Mouse (Mus musculus) limb, embryonic 14.5 days (tissue): ENCODE measurements around the gene Mfap1a. TPM values are rescaled to one million over a fixed set of nuclear protein-coding genes. Genes with fewer than 3 reads are reported as not detected.
"Not testable (repeated sequence)": the region's sequence is repeated elsewhere in the genome, so short reads cannot be mapped to it uniquely, and the experiment has no call there.

ENCODE experiments used
- ATAC-seq: fragments of 200-750 bp; cut with Nextera tagmentation; 2 replicates; pipeline ENCODE4 v1.8.0; 2017; ENCODE audit warnings: low read depth, moderate number of reproducible peaks, moderate TSS enrichment; ENCODE audit not compliant: low FRiP score
- DNase-seq: peaks from one replicate; pipeline ENCODE4 v3.0.0-alpha.2; 2015; ENCODE audit warnings: low spot score
- H3K27ac ChIP-seq: fragments of 300-500 bp; sonication (generic); replicated peaks from 2 replicates; pipeline ENCODE4 v1.5.1; 2014; ENCODE audit warnings: low read depth, mild to moderate bottlenecking, low read length, moderate library complexity, mixed read lengths
- H3K27me3 ChIP-seq: fragments of 300-500 bp; sonication (generic); 2 replicates; pipeline ENCODE4 v1.6.1; 2014; ENCODE audit warnings: low read length, mixed read lengths; ENCODE audit not compliant: control insufficient read depth, insufficient read depth
- H3K36me3 ChIP-seq: fragments of 300-500 bp; sonication (generic); 2 replicates; pipeline ENCODE4 v1.6.1; 2014; ENCODE audit warnings: mild to moderate bottlenecking, low read length, moderate library complexity, mixed read lengths; ENCODE audit not compliant: control insufficient read depth, insufficient read depth
- H3K4me1 ChIP-seq: fragments of 300-500 bp; sonication (generic); 2 replicates; pipeline ENCODE4 v1.6.1; 2014; ENCODE audit warnings: antibody characterized with exemption, low read length, mixed read lengths; ENCODE audit not compliant: control insufficient read depth, insufficient read depth
- H3K4me2 ChIP-seq: fragments of 300-500 bp; sonication (generic); replicated peaks from 2 replicates; pipeline ENCODE4 v1.6.1; 2014; ENCODE audit warnings: low read depth, mild to moderate bottlenecking, low read length, moderate library complexity; ENCODE audit not compliant: severe bottlenecking
- H3K4me3 ChIP-seq: fragments of 300-500 bp; sonication (generic); replicated peaks from 2 replicates; pipeline ENCODE4 v1.5.1; 2014; ENCODE audit warnings: low read length
- H3K9ac ChIP-seq: fragments of 300-500 bp; sonication (generic); 2 replicates; pipeline ENCODE4 v1.6.1; 2014; ENCODE audit warnings: mild to moderate bottlenecking, low read depth, low read length, moderate library complexity; ENCODE audit not compliant: severe bottlenecking
- H3K9me3 ChIP-seq: fragments of 300-500 bp; sonication (generic); 2 replicates; pipeline ENCODE4 v1.6.1; 2016; ENCODE audit warnings: low read length; ENCODE audit not compliant: control insufficient read depth
- POLR2A ChIP-seq: fragments of 200-500 bp; IDR thresholded peaks from 2 replicates; pipeline ENCODE4 v1.8.0; 2012; ENCODE audit warnings: inconsistent platforms, mild to moderate bottlenecking, moderate library complexity, borderline replicate concordance; ENCODE audit not compliant: insufficient read depth, insufficient read length; ENCODE audit errors: extremely low read depth
- WGBS: fragments of 180-500 bp; shearing (Covaris S2); extraction: QIAGEN DNeasy Blood & Tissue Kit; methylation state at CpG from one replicate; pipeline ENCODE4 v1.1.7; 2014; 5-methylcytosine and 5-hydroxymethylcytosine counted together
- polyA plus RNA-seq, 2 experiments: library from polyadenylated mRNA; depleted of rRNA in 1 of 2; stranded (reverse) in 1 of 2; unstranded in 1 of 2; fragments of >200 nt; fragmentation: Nextera tagmentation in 1 of 2; extraction: Ambion mirVana in 1 of 2; gene quantifications; 2 replicates each; pipeline versions ENCODE4 v1.2.1 to v1.2.3; 2012 to 2014

The Mfap1a gene
- 9.3 and 14.6 TPM in 2 replicates for polyA plus RNA-seq (2012; rRNA removed)
- polyA plus RNA-seq (2014; fragmentation: Nextera tagmentation; extraction: Ambion mirVana): 23.8 and 23.9 TPM in 2 replicates

- Histone ChIP-seq H3K4me2 (peak within 1 kb of the TSS; percentile 50), H3K4me3 (peak within 1 kb of the TSS; percentile 51), H3K9ac (peak within 1 kb of the TSS; percentile 64), H3K4me1 (peaks cover 12% of the 10 kb centered on the region; the same call in 1 of the 2 replicates)
- ATAC-seq (peak; percentile 95), DNase-seq (peak; percentile 95)
- not testable (repeated sequence) for H3K36me3 ChIP-seq, H3K27ac ChIP-seq, H3K27me3 ChIP-seq, H3K9me3 ChIP-seq
- 5% methylated on average over 40 of the region's 42 CpGs for WGBS
- TF ChIP-seq POLR2A: peak; percentile 74; the same call in 1 of the 2 replicates
Measured at GRCm38 (mm10) chr2:121505942-121506882, at the start of gene Mfap1a, which contains the start of gene Wdr76. TSS of gene Mfap1a (minus strand) at chr2:121506665. TSS of gene Wdr76 (plus strand) at chr2:121506723.

GRCm38 (mm10) chr2:121551271-121551670, 44.8 kb upstream of the Mfap1a start:
- Histone ChIP-seq H3K27ac (no peak overlapping the region), H3K9ac (no peak overlapping the region), H3K4me1 (no peaks in the 10 kb centered on the region; the same call in 1 of the 2 replicates), H3K36me3 (peaks cover 18% of the 10 kb centered on the region), H3K27me3 (no peaks in the 10 kb centered on the region), H3K4me3 (no peak overlapping the region), H3K4me2 (no peak overlapping the region), H3K9me3 (no peaks in the 10 kb centered on the region)
- no peak for TF ChIP-seq POLR2A
- ATAC-seq (no peak), DNase-seq (no peak)
- 70% methylated on average over 5 of the region's 8 CpGs for WGBS

DNA sequence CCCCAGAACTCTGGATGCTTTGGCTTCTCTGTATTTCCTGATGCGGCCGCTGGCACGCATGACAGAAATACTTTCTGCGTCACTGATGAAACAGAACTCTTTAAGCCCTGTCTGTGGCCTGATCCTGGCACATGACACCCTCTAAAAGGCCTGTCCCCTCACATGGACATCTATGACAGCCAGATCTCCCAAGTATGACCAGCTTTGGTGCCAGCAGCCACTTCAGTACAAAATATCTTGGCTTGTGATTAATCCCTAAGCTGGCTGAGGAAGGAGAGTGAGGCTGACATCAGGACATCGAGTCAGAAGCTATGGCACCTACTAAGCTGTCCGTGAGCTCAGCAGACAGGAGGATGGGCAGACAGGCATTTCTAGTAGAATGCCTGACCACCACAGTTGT, 43.2 kb upstream of the Mfap1a start:
- H3K27ac ChIP-seq: no peak overlapping the region
- ATAC-seq (no peak), DNase-seq (no peak)
- no peak for TF ChIP-seq POLR2A
- whole genome bisulfite sequencing: 91% methylated on average over 6 of the region's 6 CpGs
- H3K27me3 ChIP-seq: no peaks in the 10 kb centered on the region
- H3K36me3 ChIP-seq: peaks cover 21% of the 10 kb centered on the region
- H3K4me2 ChIP-seq: no peak overlapping the region
- H3K4me3 ChIP-seq: no peak overlapping the region
- no peaks in the 10 kb centered on the region for H3K9me3 ChIP-seq
- no peaks in the 10 kb centered on the region for H3K4me1 ChIP-seq
- no peak overlapping the region; the same call in 1 of the 2 replicates for H3K9ac ChIP-seq

DNA sequence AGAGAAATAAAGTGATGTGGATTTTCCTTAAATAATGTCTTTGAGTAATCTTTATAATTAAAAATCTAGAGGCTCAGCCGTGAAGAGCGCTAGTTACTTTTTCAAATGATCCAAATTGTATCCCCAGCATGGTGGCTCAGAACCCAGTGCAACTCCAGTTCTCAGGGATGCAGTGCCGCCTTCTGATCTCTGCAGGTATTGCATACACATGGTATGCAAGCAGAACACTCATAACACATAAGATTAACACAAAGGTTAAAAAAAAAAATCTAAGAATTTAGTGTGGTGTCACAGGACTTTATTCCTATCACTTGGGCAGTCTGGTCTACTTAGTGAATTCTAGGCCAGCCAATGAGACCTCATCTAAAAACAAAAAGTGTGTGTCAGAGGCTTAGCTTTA, 38.4 kb upstream of the Mfap1a start:
- TF ChIP-seq POLR2A: no peak
- no peak overlapping the region for H3K4me2 ChIP-seq
- no peak overlapping the region for H3K27ac ChIP-seq
- WGBS: 89% methylated on average over 3 of the region's 3 CpGs
- no peak overlapping the region for H3K4me3 ChIP-seq
- DNase-seq (no peak), ATAC-seq (no peak)
- H3K36me3 ChIP-seq: peaks cover 48% of the 10 kb centered on the region
- no peaks in the 10 kb centered on the region for H3K9me3 ChIP-seq
- H3K4me1 ChIP-seq: no peaks in the 10 kb centered on the region
- no peaks in the 10 kb centered on the region for H3K27me3 ChIP-seq
- no peak overlapping the region for H3K9ac ChIP-seq

DNA sequence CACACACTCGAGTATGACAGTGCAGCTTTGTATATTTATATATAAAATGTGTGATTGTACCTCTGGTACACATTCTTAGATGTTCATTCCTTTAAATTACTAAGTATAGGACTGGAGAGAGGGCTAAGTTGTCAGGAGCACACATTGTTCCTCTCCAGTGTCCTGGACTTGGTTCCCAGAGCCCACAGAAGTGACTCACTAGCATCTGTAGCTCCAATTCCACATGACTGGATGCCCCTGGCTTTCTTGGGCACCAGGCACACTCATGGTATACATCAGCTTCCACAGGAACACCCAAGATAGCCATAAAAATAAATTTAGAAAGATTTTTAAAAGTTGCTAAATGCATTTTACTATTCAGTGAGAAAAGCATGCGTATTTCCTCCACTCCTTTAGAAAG, 18.6 kb upstream of the Mfap1a start:
- 89% methylated on average over 2 of the region's 2 CpGs for WGBS

DNA sequence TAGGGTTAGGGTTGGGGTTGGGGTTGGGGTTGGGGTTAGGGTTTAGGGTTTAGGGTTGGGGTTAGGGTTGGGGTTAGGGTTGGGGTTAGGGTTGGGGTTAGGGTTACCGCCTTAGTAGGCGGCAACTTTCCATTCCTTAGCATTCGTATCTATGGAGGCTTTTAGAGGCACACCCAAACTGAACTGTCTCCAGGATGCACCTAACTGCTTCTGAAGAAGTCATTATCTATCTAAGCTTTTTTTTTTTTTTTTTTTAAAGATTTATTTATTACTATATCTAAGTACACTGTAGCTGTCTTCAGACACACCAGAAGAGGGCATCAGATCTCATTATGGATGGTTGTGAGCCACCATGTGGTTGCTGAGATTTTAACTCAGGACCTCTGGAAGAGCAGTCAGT, 16.4 kb upstream of the Mfap1a start:
- H3K4me3 ChIP-seq, H3K4me2 ChIP-seq, H3K9ac ChIP-seq, DNase-seq, ATAC-seq, H3K4me1 ChIP-seq, H3K9me3 ChIP-seq, H3K27ac ChIP-seq, H3K27me3 ChIP-seq: not testable (repeated sequence)
- H3K36me3 ChIP-seq: peaks cover 41% of the 10 kb centered on the region
- WGBS: 100% methylated on average over 3 of the region's 3 CpGs

More for the DNA sequence above, 18.6 kb upstream of the Mfap1a start:
- no peaks in the 10 kb centered on the region for H3K4me1 ChIP-seq
- no peak for ATAC-seq
- TF ChIP-seq POLR2A: no peak
- H3K9ac ChIP-seq: no peak overlapping the region
- H3K4me2 ChIP-seq: no peak overlapping the region
- H3K9me3 ChIP-seq: no peaks in the 10 kb centered on the region
- H3K4me3 ChIP-seq: no peak overlapping the region
- no peak overlapping the region for H3K27ac ChIP-seq
- H3K27me3 ChIP-seq: no peaks in the 10 kb centered on the region
- peaks cover 33% of the 10 kb centered on the region for H3K36me3 ChIP-seq
- no peak for DNase-seq
